ENCODE assay signal across 8 mouse cellular contexts in genomic region chr19:4878405-4879323, GRCm38 (mm10). TPM values are rescaled to one million over a fixed set of nuclear protein-coding genes. Genes with fewer than 3 reads are reported as not detected.
DNase-seq lines count a peak whose midpoint lies in the region; ATAC-seq and TF ChIP-seq lines count a peak whose summit lies in the region.

TSS of gene Zdhhc24 (plus strand) at chr19:4878668.

- 0 out of 2 replicates have a peak, but pooled peaks cover 4% of the 10 kb centered on the region for H3K36me3 ChIP-seq in embryonic facial prominence, embryonic 13.5 days
- H3K36me3 ChIP-seq in kidney, adult 2 months (ENCODE audit: control insufficient read depth, insufficient read depth, low read length) = no peaks in the 10 kb centered on the region
- no peaks in the 10 kb centered on the region for H3K36me3 ChIP-seq in limb, embryonic 12.5 days
- H3K36me3 ChIP-seq in midbrain, embryonic 15.5 days (replicated peaks) = no peaks in the 10 kb centered on the region
- no peaks in the 10 kb centered on the region for H3K36me3 ChIP-seq in spleen, adult 2 months (ENCODE audit: control insufficient read depth, insufficient read depth, low read length)

- DNase-seq in 3134 (ENCODE audit: extremely low read depth, insufficient read length, low spot score) = peak; percentile 91
- peak; percentile 96 to 97 for DNase-seq in adrenal gland, postnatal 36 days
- DNase-seq in heart, adult 18-20 months = peak; percentile 96 to 99
- peak; percentile 98 for DNase-seq in kidney, adult 2 months
- peak; percentile 88 to 95 for DNase-seq in spleen, adult 2 months (ENCODE audit: low read depth in 1 of 2, low spot score in 2 of 2)

- under 1% methylated on average over 52 of the region's 52 CpGs for WGBS in embryonic facial prominence, embryonic 13.5 days
- under 1% methylated on average over 52 of the region's 52 CpGs for WGBS in kidney, adult 2 months
- under 1% methylated on average over 52 of the region's 52 CpGs for WGBS in limb, embryonic 12.5 days
- WGBS in midbrain, embryonic 15.5 days = 2% methylated on average over 52 of the region's 52 CpGs
- 1% methylated on average over 52 of the region's 52 CpGs for WGBS in spleen, adult 2 months

- peak within 1 kb of the TSS; percentile 94 for H3K4me3 ChIP-seq in embryonic facial prominence, embryonic 13.5 days
- peak within 1 kb of the TSS; percentile 74 for H3K4me3 ChIP-seq in kidney, adult 2 months (ENCODE audit: insufficient read depth, low read depth, low read length)
- peak within 1 kb of the TSS; percentile 89 for H3K4me3 ChIP-seq in limb, embryonic 12.5 days (replicated peaks)
- peak within 1 kb of the TSS; percentile 86 for H3K4me3 ChIP-seq in midbrain, embryonic 15.5 days
- H3K4me3 ChIP-seq in spleen, adult 2 months (ENCODE audit: extremely low read depth, insufficient read depth, insufficient read length) = peak within 1 kb of the TSS; percentile 94

- peak; percentile 95 for ATAC-seq in embryonic facial prominence, embryonic 13.5 days (ENCODE audit: insufficient number of reproducible peaks, insufficient read depth, low FRiP score, low TSS enrichment, low read depth)
- peak; percentile 91 for ATAC-seq in limb, embryonic 12.5 days (ENCODE audit: insufficient number of reproducible peaks, insufficient read depth, low FRiP score, low TSS enrichment, low read depth)
- peak; percentile 98 for ATAC-seq in midbrain, embryonic 15.5 days (replicated peaks)

- no peak for TF ChIP-seq POLR2A in kidney, adult 2 months (IDR thresholded peaks at IDR 0.05; ENCODE audit: low read depth, low read length)
- peak; percentile 43 for TF ChIP-seq POLR2A in spleen, adult 2 months (IDR thresholded peaks at IDR 0.05; ENCODE audit: low read depth, low read length)

- H3K4me1 ChIP-seq in embryonic facial prominence, embryonic 13.5 days = peaks cover 16% of the 10 kb centered on the region
- no peaks in the 10 kb centered on the region for H3K4me1 ChIP-seq in kidney, adult 2 months (ENCODE audit: control insufficient read depth, insufficient read depth, low read length)
- H3K4me1 ChIP-seq in limb, embryonic 12.5 days (replicated peaks) = peaks cover 14% of the 10 kb centered on the region
- H3K4me1 ChIP-seq in midbrain, embryonic 15.5 days = peaks cover 16% of the 10 kb centered on the region
- peaks cover 4% of the 10 kb centered on the region; the same call in 1 of the 2 replicates for H3K4me1 ChIP-seq in spleen, adult 2 months (ENCODE audit: control insufficient read depth, insufficient read depth, insufficient read length)

- TF ChIP-seq CTCF in kidney, adult 2 months (conservative IDR thresholded peaks at IDR 0.05; ENCODE audit: insufficient read depth, insufficient read length, low read depth, low read length) = no peak
- no peak for TF ChIP-seq CTCF in spleen, adult 2 months (IDR thresholded peaks at IDR 0.05; ENCODE audit: extremely low read depth, insufficient read depth, insufficient read length, insufficient replicate concordance)

- peak within 1 kb of the TSS; percentile 89 for H3K9ac ChIP-seq in embryonic facial prominence, embryonic 13.5 days
- H3K9ac ChIP-seq in limb, embryonic 12.5 days (replicated peaks) = peak within 1 kb of the TSS; percentile 86
- H3K9ac ChIP-seq in midbrain, embryonic 15.5 days = peak within 1 kb of the TSS; percentile 74

- peak within 1 kb of the TSS; percentile 89 for H3K4me2 ChIP-seq in embryonic facial prominence, embryonic 13.5 days
- peak within 1 kb of the TSS; percentile 97 for H3K4me2 ChIP-seq in limb, embryonic 12.5 days
- peak within 1 kb of the TSS; percentile 70 for H3K4me2 ChIP-seq in midbrain, embryonic 15.5 days

- H3K27ac ChIP-seq in embryonic facial prominence, embryonic 13.5 days = peak within 1 kb of the TSS; percentile 75
- no peak within 1 kb of the TSS for H3K27ac ChIP-seq in kidney, adult 2 months (ENCODE audit: insufficient read depth, low read depth, low read length)
- peak within 1 kb of the TSS; percentile 66 for H3K27ac ChIP-seq in limb, embryonic 12.5 days
- peak within 1 kb of the TSS; percentile 76 for H3K27ac ChIP-seq in midbrain, embryonic 15.5 days
- H3K27ac ChIP-seq in spleen, adult 2 months (ENCODE audit: insufficient read depth, low read length) = peak within 1 kb of the TSS; percentile 14; the same call in 1 of the 2 replicates

- peaks cover 4% of the 10 kb centered on the region; the same call in 1 of the 2 replicates for H3K27me3 ChIP-seq in embryonic facial prominence, embryonic 13.5 days
- H3K27me3 ChIP-seq in kidney, adult 2 months (replicated peaks; ENCODE audit: control insufficient read depth, insufficient read depth, low read length) = no peaks in the 10 kb centered on the region
- peaks cover 14% of the 10 kb centered on the region for H3K27me3 ChIP-seq in limb, embryonic 12.5 days
- H3K27me3 ChIP-seq in midbrain, embryonic 15.5 days (replicated peaks) = no peaks in the 10 kb centered on the region
- no peaks in the 10 kb centered on the region for H3K27me3 ChIP-seq in spleen, adult 2 months (ENCODE audit: control insufficient read depth, insufficient read depth, low read length)

- H3K9me3 ChIP-seq in embryonic facial prominence, embryonic 13.5 days = no peaks in the 10 kb centered on the region
- H3K9me3 ChIP-seq in limb, embryonic 12.5 days = no peaks in the 10 kb centered on the region
- H3K9me3 ChIP-seq in midbrain, embryonic 15.5 days = no peaks in the 10 kb centered on the region

RNA-seq across cellular contexts. Expression of gene Zdhhc24, which starts in this region (rescaled TPM):
- total RNA-seq in adrenal gland, postnatal 36 days (2021) = 10 to 100 TPM; 21.3 to 21.9 TPM
- polyA plus RNA-seq in embryonic facial prominence, embryonic 13.5 days (2015; fragmentation: Nextera tagmentation; extraction: Ambion mirVana) = 10.4 and 11.1 TPM in 2 replicates
- 1 to 10 TPM; 2.4 to 3.1 TPM for total RNA-seq in heart, adult 18-20 months (2021)
- 19.8 and 26.9 TPM in 2 replicates for polyA plus RNA-seq in kidney, adult 2 months (2012; rRNA removed)
- polyA plus RNA-seq in limb, embryonic 12.5 days (2016; fragmentation: Nextera tagmentation; extraction: Ambion mirVana) = 9.5 and 10.7 TPM in 2 replicates
- 26.1 and 28.8 TPM in 2 replicates for polyA plus RNA-seq in midbrain, embryonic 15.5 days (2015; fragmentation: Nextera tagmentation; extraction: Ambion mirVana)
- polyA plus RNA-seq in spleen, adult 2 months (2012; rRNA removed) = 25.0 and 35.6 TPM in 2 replicates

Comparison
In these comparisons a context has a peak if more than half of its experiments do, and no peak if none do; other contexts are left out.
1. RNA of gene Zdhhc24 (total RNA-seq): 21.3 to 21.9 TPM in adrenal gland, postnatal 36 days; 2.4 to 3.1 TPM in heart, adult 18-20 months; every median in the first group is over 4 times any median in the second.
2. Peak in every context shown above with its lines, with median percentiles within 50 percentile points of each other: DNase-seq, ATAC-seq, H3K4me2 ChIP-seq, H3K4me3 ChIP-seq and H3K9ac ChIP-seq.